Comparison of ENCODE assay signal across 13 mouse cellular contexts in genomic region chr13:117467407-117467806, GRCm38 (mm10).
"Had no signal": no experiment of that assay in that cellular context is flagged by ENCODE, and none has a peak within 500 bp of the region (broad histone marks: within the 10 kb centered on the region; RNA-seq: fewer than 3 reads in every experiment).

No protein-coding gene starts in this region.

- ATAC-seq: liver, postnatal 0 days; midbrain, embryonic 16.5 days had no signal

- H3K9me3 ChIP-seq: limb, embryonic 12.5 days; liver, embryonic 13.5 days; lung, embryonic 15.5 days; megakaryocyte, embryonic 14.5 days had no signal

- H3K36me3 ChIP-seq: limb, embryonic 12.5 days; liver, embryonic 13.5 days; lung, embryonic 15.5 days had no signal

- H3K27ac ChIP-seq: kidney, postnatal 0 days; limb, embryonic 12.5 days; liver, embryonic 13.5 days; lung, embryonic 15.5 days; macrophage had no signal

- DNase-seq: kidney, postnatal 36 days; liver; liver, embryonic 13.5 days; liver, postnatal 0 days; lung, postnatal 14 days; thymus, postnatal 36 days had no signal

- H3K4me2 ChIP-seq: limb, embryonic 12.5 days; liver, embryonic 13.5 days; lung, embryonic 15.5 days; midbrain, embryonic 11.5 days had no signal

- H3K4me3 ChIP-seq: limb, embryonic 12.5 days; liver, embryonic 13.5 days; lung, embryonic 15.5 days; megakaryocyte, embryonic 14.5 days had no signal

- H3K27me3 ChIP-seq: limb, embryonic 12.5 days; liver, embryonic 13.5 days; lung, embryonic 15.5 days; megakaryocyte, embryonic 14.5 days had no signal

- H3K4me1 ChIP-seq: limb, embryonic 12.5 days; liver, embryonic 13.5 days; lung, embryonic 15.5 days; megakaryocyte, embryonic 14.5 days had no signal

- H3K9ac ChIP-seq: limb, embryonic 12.5 days; liver, embryonic 13.5 days; liver, postnatal 0 days; lung, embryonic 15.5 days had no signal
